ENCODE assay signal across 1 mouse cellular context in genomic region chr2:132689569-132690231, GRCm38 (mm10).
A peak's percentile ranks its signal among the peaks of the same experiment; 100 is the strongest.
TF ChIP-seq lines count a peak whose summit lies in the region.

No protein-coding gene starts in this region.

TF ChIP-seq in MEL, 35 proteins besides CTCF, POLR2A, EP300 and RAD21 (continued from another document):
- TF ChIP-seq E2F4 (IDR thresholded peaks at IDR 0.05; ENCODE audit: borderline replicate concordance, low read depth, low read length): no peak
- no peak for TF ChIP-seq ZMIZ1 (IDR thresholded peaks at IDR 0.05; ENCODE audit: low read depth, low read length)
- no peak for TF ChIP-seq HCFC1 (IDR thresholded peaks at IDR 0.05; ENCODE audit: low read depth, low read length)
- TF ChIP-seq ELF1 (IDR thresholded peaks at IDR 0.05; ENCODE audit: low read depth, low read length): no peak
- peak; percentile 58; the same call in 1 of the 2 replicates for TF ChIP-seq GATA1 (IDR thresholded peaks at IDR 0.05; ENCODE audit: low read depth, low read length)
- no peak for TF ChIP-seq ZC3H11A (IDR thresholded peaks at IDR 0.05; ENCODE audit: low read depth, low read length)
- no peak for TF ChIP-seq TBP (IDR thresholded peaks at IDR 0.05; ENCODE audit: low read depth, low read length)
- 0 out of 2 replicates have a peak, but pooled peaks have one; percentile 3 for TF ChIP-seq MYC (IDR thresholded peaks at IDR 0.05; ENCODE audit: low read depth, low read length)
- TF ChIP-seq ZKSCAN1 (IDR thresholded peaks at IDR 0.05; ENCODE audit: low read depth, low read length): no peak
- TF ChIP-seq SIN3A (IDR thresholded peaks at IDR 0.05; ENCODE audit: low read length): no peak
- no peak for TF ChIP-seq BHLHE40 (IDR thresholded peaks at IDR 0.05; ENCODE audit: borderline replicate concordance, low read depth, low read length)
- TF ChIP-seq CHD2 (IDR thresholded peaks at IDR 0.05; ENCODE audit: low read length): no peak
- peak; percentile 95 for TF ChIP-seq ETS1 (IDR thresholded peaks at IDR 0.05; ENCODE audit: low read depth, low read length)
- TF ChIP-seq POLR2AphosphoS5 (IDR thresholded peaks at IDR 0.05; ENCODE audit: borderline replicate concordance, low read depth, low read length): no peak
- TF ChIP-seq UBTF (IDR thresholded peaks at IDR 0.05; ENCODE audit: borderline replicate concordance, insufficient read depth, low read depth, low read length): no peak
- no peak for TF ChIP-seq MAZ (IDR thresholded peaks at IDR 0.05; ENCODE audit: low read depth, low read length)
- TF ChIP-seq MAX (IDR thresholded peaks at IDR 0.05; ENCODE audit: low read length): no peak
- TF ChIP-seq SMC3 (IDR thresholded peaks at IDR 0.05; ENCODE audit: low read depth, low read length): no peak
- no peak for TF ChIP-seq MYB (IDR thresholded peaks at IDR 0.05; ENCODE audit: low read depth, low read length)
- TF ChIP-seq NELFE (IDR thresholded peaks at IDR 0.05; ENCODE audit: low read depth, low read length): no peak
- no peak for TF ChIP-seq GABPA (IDR thresholded peaks at IDR 0.05; ENCODE audit: low read depth, low read length)
- no peak for TF ChIP-seq MAFK (IDR thresholded peaks at IDR 0.05; ENCODE audit: borderline replicate concordance, low read depth, low read length)
- TF ChIP-seq MEF2A (IDR thresholded peaks at IDR 0.05; ENCODE audit: extremely low read depth, insufficient replicate concordance, low read depth, low read length, poor library complexity, severe bottlenecking): 0 out of 2 replicates have a peak, but pooled peaks have one; percentile 9
- TF ChIP-seq NRF1 (IDR thresholded peaks at IDR 0.05; ENCODE audit: insufficient read depth, low read depth, low read length, poor library complexity, severe bottlenecking): peak; percentile 49; the same call in 1 of the 2 replicates
- TF ChIP-seq USF2 (IDR thresholded peaks at IDR 0.05; ENCODE audit: borderline replicate concordance in 1 of 2, insufficient read depth in 1 of 2, low read depth in 1 of 2, low read length in 2 of 2): no peak
- TF ChIP-seq KAT2A (conservative IDR thresholded peaks at IDR 0.05; ENCODE audit: low read depth, low read length): no peak
- no peak for TF ChIP-seq CHD1 (IDR thresholded peaks at IDR 0.05; ENCODE audit: low read depth, low read length)
